Mouse (Mus musculus) cortical plate, adult 2 months (tissue): ENCODE measurements around the gene Dtd2. TPM values are rescaled to one million over a fixed set of nuclear protein-coding genes. Genes with fewer than 3 reads are reported as not detected.

Experiments
- H3K27ac ChIP-seq: fragments of 200-500 bp; 2 replicates; pipeline ENCODE4 v1.5.1; 2012; ENCODE audit warnings: low read length, control low read depth, inconsistent platforms; ENCODE audit not compliant: insufficient read depth
- H3K4me1 ChIP-seq: fragments of 200-500 bp; 2 replicates; pipeline ENCODE4 v1.6.1; 2011; ENCODE audit warnings: low read length; ENCODE audit not compliant: control insufficient read depth, insufficient read depth
- H3K4me3 ChIP-seq: fragments of 200-500 bp; 2 replicates; pipeline ENCODE4 v1.5.1; 2011; ENCODE audit warnings: mild to moderate bottlenecking, low read length, control low read depth; ENCODE audit not compliant: insufficient read depth
- CTCF ChIP-seq: fragments of 200-500 bp; IDR thresholded peaks from 2 replicates; pipeline ENCODE4 v1.5.1; 2011; ENCODE audit warnings: mild to moderate bottlenecking, control low read depth, low read length; ENCODE audit not compliant: insufficient read depth; ENCODE audit errors: extremely low read depth
- POLR2A ChIP-seq: fragments of 200-500 bp; IDR thresholded peaks from 2 replicates; pipeline ENCODE4 v1.6.1; 2011; ENCODE audit warnings: mild to moderate bottlenecking, low read length, control low read depth; ENCODE audit not compliant: insufficient read depth; ENCODE audit errors: extremely low read depth
- polyA plus RNA-seq: library from polyadenylated mRNA; depleted of rRNA; stranded (reverse); fragments of >200 nt; gene quantifications from 2 replicates; pipeline ENCODE4 v1.2.3, GENCODE M21; 2012

The Dtd2 gene
- polyA plus RNA-seq, 1 experiment, result 12.4 TPM

GRCm38 (mm10) chr12:51990629-51991028 lies 15.7 kb downstream of the Dtd2 start:
- TF ChIP-seq POLR2A (no peak), CTCF (no peak)
- H3K4me3 ChIP-seq, result no peak overlapping the region
- H3K27ac ChIP-seq, result no peak overlapping the region
- H3K4me1 ChIP-seq, result no peaks in the 10 kb centered on the region

DNA sequence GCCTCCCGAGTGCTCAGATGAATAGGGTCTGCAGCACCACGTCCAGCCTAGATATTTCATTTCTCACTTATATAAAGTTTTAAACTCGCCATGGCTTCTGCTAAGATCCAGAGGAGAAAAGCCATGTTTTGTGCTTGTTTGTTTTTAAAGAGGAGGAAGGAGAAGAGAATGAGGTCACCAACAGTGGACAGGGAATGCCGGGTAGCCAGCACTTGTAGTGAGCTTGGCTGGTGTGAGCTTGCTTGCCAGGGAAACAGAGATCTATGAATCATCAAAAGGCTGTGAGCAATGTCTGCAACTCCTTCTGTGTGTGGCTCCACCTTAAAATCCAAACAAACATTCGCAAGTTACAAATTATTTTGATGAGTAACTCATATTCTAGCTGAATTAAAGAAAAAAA lies 17.8 kb downstream of the Dtd2 start:
- H3K4me1 ChIP-seq, result no peaks in the 10 kb centered on the region
- TF ChIP-seq POLR2A, result no peak
- TF ChIP-seq CTCF, result no peak
- H3K27ac ChIP-seq, result no peak overlapping the region
- H3K4me3 ChIP-seq, result no peak overlapping the region

DNA sequence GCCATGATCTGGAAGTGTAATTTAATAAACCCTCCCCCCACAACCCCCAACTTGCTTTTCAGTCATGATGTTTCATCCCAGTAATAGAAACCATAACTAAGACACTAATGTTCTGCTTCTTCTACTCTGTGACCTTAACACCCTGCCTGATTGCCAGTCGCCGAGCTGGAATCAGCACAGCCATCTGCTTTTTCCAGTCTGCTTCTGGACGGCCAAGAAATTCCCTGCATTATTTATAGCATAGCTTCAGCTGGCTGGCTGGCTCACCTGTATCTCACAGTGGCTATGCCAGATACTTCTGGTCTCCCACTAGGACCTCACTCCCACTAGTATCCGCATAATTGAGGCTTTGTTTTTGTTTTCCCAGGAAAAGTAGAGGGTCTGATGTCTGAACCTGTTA lies 20.5 kb downstream of the Dtd2 start:
- H3K4me1 ChIP-seq, result no peaks in the 10 kb centered on the region
- H3K4me3 ChIP-seq, result no peak overlapping the region
- no peak overlapping the region for H3K27ac ChIP-seq
- no peak for TF ChIP-seq CTCF
- no peak for TF ChIP-seq POLR2A

DNA sequence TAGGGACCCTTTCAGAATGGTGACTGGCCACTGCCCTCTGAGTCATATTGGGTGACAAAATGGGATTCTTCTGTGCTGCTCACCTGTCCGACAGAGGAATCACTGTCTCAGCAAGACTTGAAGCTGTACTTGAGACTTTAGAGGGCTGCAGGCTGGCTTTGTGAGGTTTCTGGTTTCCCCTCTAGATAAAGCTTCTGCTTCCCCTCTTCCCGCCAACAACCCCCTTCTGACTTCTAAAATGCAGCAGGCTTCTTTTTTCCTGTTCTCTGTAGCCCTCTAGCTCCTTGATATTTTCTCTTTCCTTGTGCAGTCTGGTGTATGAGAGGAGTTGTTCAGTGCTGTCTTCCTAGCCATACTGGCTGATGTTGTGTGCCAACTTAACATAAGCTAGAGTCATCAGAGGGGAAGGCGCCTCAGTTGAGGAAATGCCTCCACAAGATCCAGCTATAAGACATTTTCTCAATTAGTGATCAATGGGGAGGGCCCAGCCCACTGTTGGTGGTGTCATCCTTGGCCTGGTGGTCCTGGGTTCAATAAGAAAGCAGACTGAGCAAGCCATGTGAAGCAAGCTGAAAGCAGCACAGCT lies 21.0 kb downstream of the Dtd2 start:
- no peak for TF ChIP-seq CTCF
- TF ChIP-seq POLR2A, result no peak
- no peak overlapping the region for H3K27ac ChIP-seq
- no peak overlapping the region for H3K4me3 ChIP-seq
- H3K4me1 ChIP-seq, result no peaks in the 10 kb centered on the region

DNA sequence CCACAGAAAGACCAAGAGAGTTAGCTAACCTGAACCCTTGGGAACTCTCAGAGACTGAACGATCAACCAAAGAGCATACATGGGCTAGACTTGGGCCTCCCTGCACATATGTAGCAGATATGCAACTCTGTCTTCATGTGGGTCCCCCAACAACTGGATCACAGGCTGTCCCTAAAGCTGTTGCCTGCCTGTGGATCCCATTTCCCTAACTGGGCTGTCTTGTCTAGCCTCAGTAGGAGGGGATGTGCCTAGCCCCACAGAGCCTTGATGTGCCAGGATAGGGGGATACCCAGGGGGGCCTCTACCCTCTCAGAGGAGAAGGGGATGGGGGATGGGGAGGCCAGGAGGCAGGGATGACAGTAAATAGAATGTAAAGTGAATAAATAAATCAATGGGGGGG lies 22.7 kb downstream of the Dtd2 start:
- Histone ChIP-seq H3K4me3 (no peak overlapping the region), H3K27ac (no peak overlapping the region), H3K4me1 (no peaks in the 10 kb centered on the region)
- TF ChIP-seq CTCF, result no peak
- no peak for TF ChIP-seq POLR2A

DNA sequence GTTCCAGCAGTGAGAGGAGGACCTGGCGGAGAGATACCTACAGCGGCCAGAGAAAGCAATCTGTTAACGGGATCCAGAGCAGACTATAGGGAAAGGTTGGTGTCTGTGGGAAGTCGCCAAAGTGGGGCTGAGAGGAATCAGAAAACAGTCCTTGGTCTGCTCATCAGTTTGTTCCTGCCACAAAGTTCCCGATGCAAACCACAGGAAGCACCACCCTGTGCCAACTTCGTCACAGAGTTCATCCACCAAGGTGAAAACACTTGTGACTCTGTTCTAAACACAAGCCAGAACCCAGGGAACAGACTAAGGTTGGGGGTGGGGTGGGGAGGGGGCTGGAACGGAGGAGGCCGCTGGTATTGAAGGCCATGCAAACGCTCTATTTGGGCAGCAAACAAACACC lies 29.8 kb downstream of the Dtd2 start:
- TF ChIP-seq CTCF, result no peak
- no peak for TF ChIP-seq POLR2A
- no peak overlapping the region for H3K4me3 ChIP-seq

DNA sequence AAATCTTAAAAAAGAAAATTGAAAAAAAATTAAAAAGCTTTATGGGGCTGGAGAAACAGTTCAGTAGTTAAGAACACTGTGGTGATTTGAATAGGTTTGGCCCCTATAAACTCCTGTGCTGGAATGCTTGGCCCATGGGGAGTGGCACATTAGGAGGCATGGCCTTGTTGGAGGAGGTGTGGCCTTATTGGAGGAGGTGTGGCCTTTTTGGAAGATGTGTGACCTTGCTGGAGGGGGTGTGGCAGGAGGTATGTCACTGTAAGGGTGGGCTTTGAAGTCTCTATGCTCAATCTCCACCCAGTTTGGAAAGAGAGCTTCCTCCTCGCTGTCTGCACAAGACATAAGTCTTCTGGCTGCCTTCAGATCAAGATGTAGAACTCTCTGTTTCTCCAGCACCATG lies 31.9 kb downstream of the Dtd2 start:
- TF ChIP-seq POLR2A (no peak), CTCF (no peak)
- no peaks in the 10 kb centered on the region for H3K4me1 ChIP-seq
- no peak overlapping the region for H3K4me3 ChIP-seq
- H3K27ac ChIP-seq, result no peak overlapping the region

More for the DNA sequence above, 29.8 kb downstream of the Dtd2 start:
- no peak overlapping the region for H3K27ac ChIP-seq
- no peaks in the 10 kb centered on the region for H3K4me1 ChIP-seq

DNA sequence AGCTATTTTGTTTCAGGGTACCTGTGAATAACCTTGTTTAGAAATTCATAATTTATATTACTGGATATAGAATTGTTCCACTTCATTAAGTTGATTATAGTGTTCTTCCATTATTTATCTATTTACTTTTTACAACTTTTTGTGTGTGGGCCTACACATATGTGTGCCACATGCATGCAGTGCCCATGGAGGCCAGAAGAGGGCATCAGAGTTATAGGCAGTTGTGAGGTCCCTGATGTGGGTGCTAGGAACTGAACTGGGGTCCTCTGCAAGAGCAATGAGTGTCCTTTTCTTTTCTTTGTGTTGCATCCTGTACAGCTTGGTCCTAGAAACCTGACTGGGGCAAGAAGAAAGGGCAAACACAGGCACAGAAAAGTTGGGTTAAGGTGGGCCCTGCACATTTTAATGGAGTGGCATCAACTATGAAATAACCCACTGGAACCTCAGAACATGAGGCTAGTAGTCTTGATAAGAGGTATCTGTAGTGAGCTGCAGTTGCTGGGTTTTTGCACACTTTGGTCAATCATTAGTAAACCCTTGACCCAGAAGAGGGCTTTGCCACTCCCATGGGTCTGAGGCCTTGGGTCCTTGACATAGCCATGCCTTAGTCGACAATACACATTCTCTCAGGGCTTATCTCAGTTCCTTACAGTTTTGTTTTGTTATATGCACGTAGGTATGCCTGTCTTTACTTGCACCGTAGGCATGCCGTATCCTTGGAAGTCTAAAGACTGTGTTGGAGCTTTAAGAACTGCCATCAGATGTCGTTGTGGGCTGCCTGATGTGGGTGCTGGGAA lies 33.8 kb downstream of the Dtd2 start:
- Histone ChIP-seq H3K4me3 (no peak overlapping the region), H3K27ac (no peak overlapping the region), H3K4me1 (no peaks in the 10 kb centered on the region)
- TF ChIP-seq CTCF (no peak), POLR2A (no peak)

DNA sequence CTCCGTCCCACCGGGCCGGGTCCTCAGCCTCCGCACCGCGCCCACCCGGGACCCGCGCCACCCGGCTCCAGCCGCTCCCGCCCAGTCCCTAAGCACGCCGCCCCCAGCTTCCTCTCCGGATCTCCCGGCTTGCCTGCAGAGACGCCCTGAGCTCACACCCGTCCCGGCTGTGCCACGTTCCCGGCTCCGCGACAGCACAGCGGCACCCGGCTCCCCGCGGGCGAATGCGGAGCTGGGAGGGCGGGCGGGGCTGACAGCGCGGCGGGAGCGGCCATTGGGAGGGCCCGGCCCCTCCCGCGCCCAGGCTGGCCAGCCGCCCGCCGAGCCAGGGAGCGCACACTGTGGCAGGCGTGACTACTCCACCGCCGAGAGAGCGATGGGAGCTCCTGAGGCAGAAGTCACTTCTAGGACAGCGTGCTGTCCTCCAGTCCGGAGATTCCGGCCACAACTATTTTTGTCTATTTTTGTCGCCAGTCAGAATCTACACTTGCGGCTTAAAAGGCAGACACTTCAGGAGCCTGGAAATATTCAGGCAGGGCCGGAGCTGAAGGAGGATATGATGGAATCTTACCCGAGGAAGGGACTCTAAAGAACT lies 35.1 kb downstream of the Dtd2 start, which contains the start of gene Heatr5a:
TSS of gene Heatr5a (minus strand) at position 252 of the 595 bp plus-strand sequence.
- no peaks in the 10 kb centered on the region for H3K4me1 ChIP-seq
- H3K27ac ChIP-seq, result peak within 1 kb of the TSS; percentile 50; the same call in 1 of the 2 replicates
- no peak for TF ChIP-seq CTCF
- TF ChIP-seq POLR2A, result 0 out of 2 replicates have a peak, but pooled peaks have one; percentile 20
- H3K4me3 ChIP-seq, result peak within 1 kb of the TSS; percentile 73

DNA sequence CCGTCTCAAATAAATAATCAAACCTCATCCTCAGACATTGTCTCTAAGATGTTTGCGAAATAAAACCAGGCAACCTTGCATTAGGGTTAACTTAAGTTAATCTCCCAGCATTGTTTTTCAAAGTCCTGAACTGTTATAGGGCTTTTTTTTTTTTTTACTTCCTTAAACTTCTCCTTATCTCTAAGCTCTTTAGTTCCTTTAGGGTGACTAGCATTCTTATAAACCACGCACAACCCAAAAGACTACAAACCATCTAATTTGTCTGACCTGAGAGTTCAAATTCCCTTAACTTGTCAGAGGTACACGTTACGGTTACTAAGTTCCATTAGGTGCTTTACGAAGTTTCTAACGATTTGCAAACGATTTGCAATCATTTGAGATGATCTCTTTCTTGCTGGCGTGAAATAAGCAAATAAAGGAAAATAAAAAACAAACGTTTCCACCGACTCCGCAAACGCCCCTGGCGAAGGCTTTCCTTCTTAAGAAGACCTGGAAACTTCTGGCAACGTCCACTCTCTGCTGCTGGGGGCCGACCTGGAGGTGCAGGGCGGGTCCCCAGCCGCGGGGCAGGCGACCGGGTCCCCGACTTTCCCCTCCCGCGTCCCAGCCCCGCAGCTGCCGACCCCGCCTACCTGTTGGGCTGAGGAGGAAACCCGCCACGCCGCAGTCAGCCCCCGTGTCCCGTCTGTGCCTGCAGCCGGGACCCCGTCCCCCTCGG lies 35.8 kb downstream of the Dtd2 start:
- Histone ChIP-seq H3K4me3 (peak overlapping the region; percentile 73), H3K4me1 (no peaks in the 10 kb centered on the region), H3K27ac (peak overlapping the region; percentile 50; the same call in 1 of the 2 replicates)
- no peak for TF ChIP-seq CTCF
- TF ChIP-seq POLR2A, result no peak
